Mouse (Mus musculus): ENCODE results near the gene Fut2.

Gene Fut2

GRCm38 (mm10) chr7:45702809-45703520 is 36.8 kb upstream of the Fut2 start:
- in situ Hi-C loops (cut with MboI, MseI): no loop called here

- in situ Hi-C loops (cut with MboI, MseI): no loop called here
These were observed 36.1 kb upstream of the Fut2 start for GRCm38 (mm10) chr7:45702316-45702715.

- in situ Hi-C loops (cut with MboI, MseI): no loop called here
These were observed 35.4 kb upstream of the Fut2 start for GRCm38 (mm10) chr7:45701607-45702006.

- in situ Hi-C loops (cut with MboI, MseI): no loop called here
These were observed 34.9 kb upstream of the Fut2 start for GRCm38 (mm10) chr7:45701072-45701471.

GRCm38 (mm10) chr7:45700301-45701015 is 34.3 kb upstream of the Fut2 start:
- in situ Hi-C loops (cut with MboI, MseI): no loop called here

- in situ Hi-C loops (cut with MboI, MseI): no loop called here
These were observed 33.4 kb upstream of the Fut2 start, which contains the start of gene Car11 for GRCm38 (mm10) chr7:45699523-45700141. Car11 (plus strand) TSS chr7:45699843.

- in situ Hi-C loops (cut with MboI, MseI): no loop called here
These were observed 31.7 kb upstream of the Fut2 start for GRCm38 (mm10) chr7:45697894-45698293.

GRCm38 (mm10) chr7:45695098-45695497 is 28.9 kb upstream of the Fut2 start:
- in situ Hi-C loops (cut with MboI, MseI): no loop called here

- in situ Hi-C loops (cut with MboI, MseI): no loop called here
These were observed 27.9 kb upstream of the Fut2 start, which contains the start of gene Sec1 for GRCm38 (mm10) chr7:45693921-45694591. Sec1 (minus strand) TSS chr7:45694402.

- in situ Hi-C loops (cut with MboI, MseI): no loop called here
These were observed 26.2 kb upstream of the Fut2 start for GRCm38 (mm10) chr7:45692364-45692763.

- in situ Hi-C loops (cut with MboI, MseI): no loop called here
These were observed 23.6 kb upstream of the Fut2 start for GRCm38 (mm10) chr7:45689800-45690199.

- in situ Hi-C loops (cut with MboI, MseI): no loop called here
These were observed 22.9 kb upstream of the Fut2 start for GRCm38 (mm10) chr7:45689099-45689498.

GRCm38 (mm10) chr7:45686841-45687240 is 20.6 kb upstream of the Fut2 start:
- in situ Hi-C loops (cut with MboI, MseI): no loop called here

- in situ Hi-C loops (cut with MboI, MseI): no loop called here
These were observed 19.6 kb upstream of the Fut2 start for GRCm38 (mm10) chr7:45685811-45686210.

- in situ Hi-C loops (cut with MboI, MseI): no loop called here
These were observed 17.3 kb upstream of the Fut2 start, which contains the start of gene Ntn5 for GRCm38 (mm10) chr7:45683396-45684050. Ntn5 (plus strand) TSS chr7:45684022.

- in situ Hi-C loops (cut with MboI, MseI): no loop called here
These were observed 16.2 kb upstream of the Fut2 start for GRCm38 (mm10) chr7:45682144-45683126.

GRCm38 (mm10) chr7:45681046-45681736 is 15.0 kb upstream of the Fut2 start:
- in situ Hi-C loops (cut with MboI, MseI): no loop called here

GRCm38 (mm10) chr7:45679966-45680621 is 13.9 kb upstream of the Fut2 start:
- in situ Hi-C loops (cut with MboI, MseI): no loop called here

GRCm38 (mm10) chr7:45678513-45678912 is 12.3 kb upstream of the Fut2 start:
- in situ Hi-C loops (cut with MboI, MseI): no loop called here
